Mouse (Mus musculus) limb, embryonic 11.5 days (tissue): ENCODE data around the gene Lrrc51. TPM values are rescaled to one million over a fixed set of nuclear protein-coding genes. Genes with fewer than 3 reads are reported as not detected.

Source experiments
- ATAC-seq: fragments of 200-750 bp; cut with Nextera tagmentation; 2 replicates; pipeline ENCODE4 v1.8.0; 2017; ENCODE audit warnings: low read depth; ENCODE audit not compliant: insufficient number of reproducible peaks, low FRiP score, low TSS enrichment
- DNase-seq: peaks from one replicate; pipeline ENCODE4 v3.0.0-alpha.2; 2015; ENCODE audit warnings: low spot score
- H3K27ac ChIP-seq: fragments of 300-500 bp; sonication (generic); replicated peaks from 2 replicates; pipeline ENCODE4 v1.5.1; 2014; ENCODE audit warnings: low read depth, mild to moderate bottlenecking, low read length
- H3K27me3 ChIP-seq: fragments of 300-500 bp; sonication (generic); 2 replicates; pipeline ENCODE4 v1.6.1; 2014; ENCODE audit warnings: mild to moderate bottlenecking, low read length, mixed read lengths; ENCODE audit not compliant: control insufficient read depth, insufficient read depth
- H3K36me3 ChIP-seq: fragments of 300-500 bp; sonication (generic); 2 replicates; pipeline ENCODE4 v1.6.1; 2014; ENCODE audit warnings: mild to moderate bottlenecking, low read length, moderate library complexity, mixed read lengths; ENCODE audit not compliant: control insufficient read depth, insufficient read depth
- H3K4me1 ChIP-seq: fragments of 300-500 bp; sonication (generic); 2 replicates; pipeline ENCODE4 v1.6.1; 2014; ENCODE audit warnings: low read length, mixed read lengths; ENCODE audit not compliant: control insufficient read depth, insufficient read depth
- H3K4me2 ChIP-seq: fragments of 300-500 bp; sonication (generic); 2 replicates; pipeline ENCODE4 v1.6.1; 2014; ENCODE audit warnings: low read depth, mild to moderate bottlenecking, moderate library complexity; ENCODE audit not compliant: severe bottlenecking
- H3K4me3 ChIP-seq: fragments of 300-500 bp; sonication (generic); 2 replicates; pipeline ENCODE4 v1.5.1; 2014; ENCODE audit warnings: low read depth, low read length
- H3K9ac ChIP-seq: fragments of 300-500 bp; sonication (generic); 2 replicates; pipeline ENCODE4 v1.6.1; 2014; ENCODE audit warnings: mild to moderate bottlenecking, low read length
- H3K9me3 ChIP-seq: fragments of 300-500 bp; sonication (generic); 2 replicates; pipeline ENCODE4 v1.6.1; 2016; ENCODE audit warnings: low read length; ENCODE audit not compliant: control insufficient read depth
- WGBS: fragments of 180-500 bp; shearing (Covaris S2); extraction: QIAGEN DNeasy Blood & Tissue Kit; methylation state at CpG from one replicate; pipeline ENCODE4 v1.1.7; 2014; 5-methylcytosine and 5-hydroxymethylcytosine counted together
- polyA plus RNA-seq: library from polyadenylated mRNA; unstranded; fragments of >200 nt; fragmentation: Nextera tagmentation; extraction: Ambion mirVana; gene quantifications from 2 replicates; pipeline ENCODE4 v1.2.1, GENCODE M21; 2014

Gene Lrrc51
- polyA plus RNA-seq, 1 experiment from 2014 or later = 13.2 TPM

DNA sequence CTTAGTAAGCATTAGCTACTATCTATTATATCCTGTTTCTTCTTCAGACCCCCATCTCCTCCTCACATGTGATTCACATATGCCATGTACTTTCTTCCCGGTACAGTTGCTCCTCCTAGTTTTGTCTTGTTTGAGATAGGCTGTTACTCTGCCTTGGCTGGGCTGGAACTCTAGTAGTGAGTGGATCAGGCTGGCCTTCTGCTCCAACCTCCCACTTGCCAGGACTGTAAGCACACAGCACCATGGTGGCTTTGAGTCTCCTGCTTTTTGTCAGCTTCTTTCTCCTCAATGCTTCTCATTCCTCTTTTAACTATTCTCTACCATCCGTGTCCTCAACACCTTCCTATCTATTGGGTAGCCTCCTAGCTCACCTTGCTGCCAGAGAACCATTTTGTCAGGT is 35.1 kb upstream of the Lrrc51 start:
- Histone ChIP-seq H3K4me3 (no peak overlapping the region), H3K9ac (peak overlapping the region; percentile 30; the same call in 1 of the 2 replicates), H3K9me3 (no peaks in the 10 kb centered on the region), H3K27ac (peak overlapping the region; percentile 100; the same call in 1 of the 2 replicates), H3K4me2 (no peak overlapping the region), H3K4me1 (peaks cover 19% of the 10 kb centered on the region), H3K27me3 (no peaks in the 10 kb centered on the region), H3K36me3 (no peaks in the 10 kb centered on the region)
- WGBS = 63% methylated on average over 2 of the region's 2 CpGs
- no peak for DNase-seq
- no peak for ATAC-seq

DNA sequence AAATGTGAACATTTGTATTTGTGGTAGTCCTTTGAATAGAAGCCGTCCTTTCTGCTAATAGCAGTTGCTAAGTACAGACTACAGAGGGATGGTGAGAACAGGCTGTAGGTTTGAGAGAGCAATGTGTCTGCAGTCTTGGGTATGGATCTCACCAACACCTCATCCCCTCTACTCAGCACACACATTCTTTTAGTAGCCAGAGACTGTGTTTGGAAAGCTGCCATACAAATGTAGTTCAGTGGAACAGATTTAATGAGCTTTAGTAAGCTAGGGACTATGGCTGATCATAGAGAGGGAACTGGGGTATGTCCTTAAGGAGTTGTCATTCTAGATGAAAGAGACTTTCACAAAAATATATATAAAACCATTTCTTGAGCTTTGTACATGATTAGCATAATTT is 33.6 kb upstream of the Lrrc51 start:
- no peak overlapping the region for H3K4me3 ChIP-seq
- H3K27ac ChIP-seq = no peak overlapping the region
- no peaks in the 10 kb centered on the region for H3K36me3 ChIP-seq
- H3K27me3 ChIP-seq = no peaks in the 10 kb centered on the region
- WGBS = 97% methylated on average over 1 of the region's 1 CpGs
- no peaks in the 10 kb centered on the region for H3K9me3 ChIP-seq
- DNase-seq = no peak
- ATAC-seq = no peak
- H3K9ac ChIP-seq = no peak overlapping the region
- peaks cover 11% of the 10 kb centered on the region for H3K4me1 ChIP-seq
- H3K4me2 ChIP-seq = no peak overlapping the region

DNA sequence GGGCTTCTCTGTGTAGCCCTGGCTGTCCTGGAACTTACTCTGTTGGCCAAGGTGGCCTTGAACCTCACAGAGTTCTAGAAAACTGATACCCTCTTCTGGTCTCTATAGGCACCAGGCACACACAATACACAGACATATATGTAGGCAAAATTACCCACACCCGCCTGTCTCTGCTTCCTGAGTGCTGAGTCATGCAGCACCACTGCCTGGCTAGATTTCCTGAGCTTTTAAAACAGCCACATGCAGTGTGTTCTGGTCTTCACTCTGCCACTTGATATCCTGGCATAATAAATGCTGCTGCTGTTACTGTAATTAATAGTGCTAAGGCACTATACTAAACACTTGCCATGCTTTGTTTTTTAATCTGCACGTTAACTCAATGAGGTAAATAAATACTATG is 31.9 kb upstream of the Lrrc51 start:
- no peak overlapping the region for H3K4me3 ChIP-seq
- ATAC-seq = no peak
- no peak for DNase-seq
- H3K4me2 ChIP-seq = no peak overlapping the region
- no peak overlapping the region for H3K27ac ChIP-seq
- H3K27me3 ChIP-seq = no peaks in the 10 kb centered on the region
- 66% methylated on average over 2 of the region's 2 CpGs for WGBS
- H3K4me1 ChIP-seq = peaks cover 6% of the 10 kb centered on the region
- no peaks in the 10 kb centered on the region for H3K9me3 ChIP-seq
- no peaks in the 10 kb centered on the region for H3K36me3 ChIP-seq
- H3K9ac ChIP-seq = no peak overlapping the region

DNA sequence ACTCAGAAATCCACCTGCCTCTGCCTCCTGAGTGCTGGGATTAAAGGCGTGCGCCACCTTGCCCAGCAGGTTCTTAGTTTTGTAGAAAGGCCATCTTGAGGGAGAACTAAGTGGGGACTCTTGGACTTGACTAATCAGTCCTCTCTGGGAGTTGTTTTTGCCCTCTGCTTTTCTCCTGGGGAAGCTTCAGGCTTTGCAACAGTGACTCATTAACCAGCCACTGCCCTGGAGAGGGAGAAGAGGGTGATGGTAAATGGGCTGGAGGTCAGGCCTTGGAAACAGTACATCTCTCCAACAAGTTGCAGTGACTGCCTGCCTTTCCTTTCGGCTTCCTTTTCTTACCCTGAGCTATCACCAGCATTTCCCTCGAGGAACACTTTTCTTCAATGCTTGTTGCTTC is 30.9 kb upstream of the Lrrc51 start:
- no peak for DNase-seq
- Histone ChIP-seq H3K9ac (no peak overlapping the region), H3K27me3 (no peaks in the 10 kb centered on the region), H3K4me3 (no peak overlapping the region), H3K27ac (no peak overlapping the region), H3K9me3 (no peaks in the 10 kb centered on the region), H3K4me2 (no peak overlapping the region), H3K4me1 (peaks cover 6% of the 10 kb centered on the region), H3K36me3 (no peaks in the 10 kb centered on the region)
- 87% methylated on average over 4 of the region's 4 CpGs for WGBS
- ATAC-seq = no peak

DNA sequence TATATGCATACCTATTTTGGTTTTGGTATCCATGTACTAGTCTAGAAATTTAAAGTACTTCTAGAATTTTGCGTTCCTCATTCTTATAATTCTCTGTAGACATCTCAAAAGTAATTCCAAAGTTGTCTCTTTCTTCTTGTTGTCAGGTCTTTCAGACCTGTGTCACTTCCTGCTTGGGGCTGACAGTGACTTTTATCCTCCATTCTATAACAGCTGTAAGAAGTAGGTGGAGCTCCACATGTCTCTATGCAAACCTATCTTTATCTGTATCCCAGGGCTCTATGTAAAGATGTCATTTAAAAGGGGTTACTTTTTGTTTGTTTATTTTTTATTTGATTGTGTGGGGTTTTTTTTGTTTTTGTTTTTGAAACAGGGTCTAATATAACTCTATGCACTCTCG is 29.9 kb upstream of the Lrrc51 start:
- 98% methylated on average over 2 of the region's 2 CpGs for WGBS
- Histone ChIP-seq H3K4me1 (peaks cover 1% of the 10 kb centered on the region), H3K9ac (no peak overlapping the region), H3K4me3 (no peak overlapping the region), H3K27ac (no peak overlapping the region), H3K27me3 (no peaks in the 10 kb centered on the region), H3K4me2 (no peak overlapping the region), H3K36me3 (no peaks in the 10 kb centered on the region), H3K9me3 (no peaks in the 10 kb centered on the region)
- no peak for DNase-seq
- ATAC-seq = no peak

DNA sequence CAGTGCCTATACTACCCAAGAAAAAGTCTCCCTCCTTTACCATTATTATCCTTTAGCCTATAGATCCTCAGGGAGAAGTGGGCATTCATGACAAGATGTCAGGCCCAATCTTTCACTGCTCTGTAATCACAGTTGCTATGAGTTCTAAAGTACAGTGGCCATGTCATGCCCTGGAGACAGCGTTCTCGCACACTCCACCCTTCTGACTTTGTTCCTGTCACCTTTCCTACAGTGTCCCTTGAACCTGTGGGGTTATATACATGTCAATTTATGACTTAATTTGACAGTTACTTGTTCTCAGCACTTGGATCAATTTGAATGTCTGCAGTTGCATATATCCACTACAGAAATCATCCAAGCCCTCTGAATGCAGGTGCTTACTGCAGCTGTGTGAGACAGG is 29.1 kb upstream of the Lrrc51 start:
- H3K4me3 ChIP-seq = no peak overlapping the region
- no peak overlapping the region for H3K27ac ChIP-seq
- H3K9ac ChIP-seq = no peak overlapping the region
- H3K9me3 ChIP-seq = no peaks in the 10 kb centered on the region
- ATAC-seq (no peak), DNase-seq (no peak)
- no peaks in the 10 kb centered on the region for H3K4me1 ChIP-seq
- WGBS = 92% methylated on average over 2 of the region's 2 CpGs
- H3K36me3 ChIP-seq = no peaks in the 10 kb centered on the region
- H3K27me3 ChIP-seq = no peaks in the 10 kb centered on the region
- no peak overlapping the region for H3K4me2 ChIP-seq

DNA sequence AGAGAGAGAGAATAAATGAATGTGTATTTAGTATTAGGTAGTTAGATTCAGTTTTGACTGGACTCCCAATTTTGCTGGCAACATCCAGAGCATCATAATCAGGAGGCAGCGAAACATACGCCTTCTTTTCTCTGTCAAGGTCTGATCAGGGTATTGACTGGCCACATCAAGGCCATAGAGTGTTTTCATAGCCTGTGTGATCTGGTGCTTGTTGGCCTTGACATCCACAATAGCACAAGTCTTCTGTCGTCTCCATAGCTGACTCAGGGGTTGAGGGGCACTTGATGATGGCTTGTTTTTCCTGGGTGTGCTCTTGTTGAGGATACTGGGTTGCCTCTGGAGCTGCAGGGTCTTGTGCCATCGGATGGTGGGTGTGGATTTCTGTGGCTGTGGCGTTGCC is 23.2 kb upstream of the Lrrc51 start:
- Histone ChIP-seq H3K4me2 (no peak overlapping the region), H3K27me3 (no peaks in the 10 kb centered on the region), H3K27ac (no peak overlapping the region), H3K4me3 (no peak overlapping the region), H3K4me1 (no peaks in the 10 kb centered on the region), H3K9me3 (no peaks in the 10 kb centered on the region), H3K9ac (no peak overlapping the region), H3K36me3 (no peaks in the 10 kb centered on the region)
- ATAC-seq (no peak), DNase-seq (no peak)
- WGBS = 92% methylated on average over 5 of the region's 5 CpGs

DNA sequence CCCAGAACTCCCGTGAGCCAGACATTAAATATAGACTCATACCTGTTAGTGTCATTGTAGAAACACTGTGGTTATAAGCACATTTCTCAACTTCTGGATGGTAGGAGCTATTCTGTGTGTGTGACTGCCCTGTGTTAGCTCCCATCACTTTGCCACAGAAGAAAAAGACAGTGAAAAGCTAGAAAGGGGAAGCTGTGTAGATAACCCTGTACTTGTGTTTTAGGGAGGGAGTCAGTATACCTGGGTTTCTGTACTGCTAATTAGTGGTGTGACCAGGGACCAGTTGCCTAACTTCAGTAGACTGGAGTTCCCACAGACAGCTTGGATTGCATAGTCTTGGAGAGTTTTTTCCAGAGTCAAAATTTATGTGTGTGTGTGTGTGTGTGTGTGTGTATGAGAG is 22.8 kb upstream of the Lrrc51 start:
- WGBS = 82% methylated on average over 1 of the region's 1 CpGs
- Histone ChIP-seq H3K9ac (no peak overlapping the region), H3K4me1 (no peaks in the 10 kb centered on the region), H3K4me3 (no peak overlapping the region), H3K9me3 (no peaks in the 10 kb centered on the region), H3K4me2 (no peak overlapping the region), H3K27me3 (no peaks in the 10 kb centered on the region), H3K36me3 (no peaks in the 10 kb centered on the region), H3K27ac (no peak overlapping the region)
- ATAC-seq (no peak), DNase-seq (no peak)

DNA sequence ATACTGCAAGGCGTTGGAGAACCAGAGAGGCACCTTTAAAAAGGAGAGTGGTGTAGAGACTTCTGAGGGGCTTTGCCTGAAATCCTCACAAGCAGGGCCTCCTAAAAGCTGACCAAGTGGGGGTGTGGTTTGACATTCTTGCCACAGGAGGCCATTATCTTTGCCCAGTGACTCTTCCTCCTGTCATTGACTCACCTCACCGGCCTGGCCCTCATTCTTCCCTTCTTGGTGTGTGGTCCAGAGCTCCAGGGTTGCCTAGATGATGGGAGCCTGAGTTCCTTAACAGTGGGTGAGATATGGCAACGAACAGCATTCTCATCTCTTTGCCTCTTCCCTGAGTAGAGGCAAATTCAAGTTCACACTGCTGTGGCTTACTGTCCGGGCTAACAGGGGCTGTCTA is 22.2 kb upstream of the Lrrc51 start:
- ATAC-seq = no peak
- Histone ChIP-seq H3K36me3 (no peaks in the 10 kb centered on the region), H3K9ac (no peak overlapping the region), H3K27me3 (no peaks in the 10 kb centered on the region), H3K27ac (no peak overlapping the region), H3K4me2 (no peak overlapping the region), H3K4me3 (no peak overlapping the region), H3K9me3 (no peaks in the 10 kb centered on the region), H3K4me1 (no peaks in the 10 kb centered on the region)
- WGBS = 73% methylated on average over 4 of the region's 4 CpGs
- no peak for DNase-seq
